Mouse (Mus musculus) liver, embryonic 14.5 days (tissue): ENCODE results near the gene Col4a2.

Source experiments
- CTCF ChIP-seq: IDR thresholded peaks from 2 replicates; pipeline ENCODE4 v1.5.1; 2016; ENCODE audit warnings: antibody characterized with exemption, low read depth, control low read depth
- EP300 ChIP-seq: IDR thresholded peaks from 2 replicates; pipeline ENCODE4 v1.6.1; 2016; ENCODE audit warnings: antibody characterized with exemption, low read depth

DNA sequence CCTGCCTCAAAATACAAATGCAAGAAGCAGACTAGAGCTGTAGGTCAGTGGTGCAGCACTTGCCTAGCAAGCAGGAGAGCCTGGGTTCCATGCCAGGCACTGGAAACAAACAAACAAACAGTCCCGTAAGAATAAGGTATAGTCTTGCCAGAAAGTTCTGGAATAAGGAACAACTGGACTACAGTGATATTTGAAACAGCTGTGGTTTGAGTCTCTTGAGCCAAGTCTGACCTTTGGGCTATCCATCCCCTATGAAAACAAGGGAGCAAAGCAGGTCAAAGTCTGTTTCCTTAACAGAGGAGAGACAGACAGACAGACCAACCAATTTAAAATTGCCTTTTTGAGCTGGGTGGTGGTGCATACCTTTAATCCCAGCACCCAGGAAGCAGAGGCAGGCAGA lies 11.1 kb downstream of the Col4a2 start:
- TF ChIP-seq CTCF (no peak), EP300 (no peak)
